8 mouse cellular contexts compared by ENCODE assay signal in genomic region chr8:119575366-119575726, GRCm38 (mm10). TPM values are rescaled to one million over a fixed set of nuclear protein-coding genes. Genes with fewer than 3 reads are reported as not detected.
DNase-seq lines count a peak whose midpoint lies in the region; ATAC-seq and TF ChIP-seq lines count a peak whose summit lies in the region.

No protein-coding gene starts in this region.

- no peak for TF ChIP-seq POLR2A in MEL (IDR thresholded peaks at IDR 0.05; ENCODE audit: control insufficient read depth in 1 of 2, insufficient read depth in 1 of 2, low read depth in 1 of 2, low read length in 2 of 2, poor library complexity in 1 of 2)

- under 1% methylated on average over 16 of the region's 16 CpGs for WGBS in heart, embryonic 16.5 days
- 3% methylated on average over 16 of the region's 16 CpGs for WGBS in hindbrain, embryonic 11.5 days
- 2% methylated on average over 15 of the region's 16 CpGs for WGBS in midbrain, embryonic 12.5 days

- no peak for ATAC-seq in heart, embryonic 16.5 days (replicated peaks; ENCODE audit: extremely low read depth, insufficient read depth, low FRiP score)
- ATAC-seq in hindbrain, embryonic 11.5 days (ENCODE audit: low FRiP score) = peak; percentile 72
- no peak; the same call in 1 of the 2 replicates for ATAC-seq in midbrain, embryonic 12.5 days (ENCODE audit: low FRiP score, low read depth)

- DNase-seq in heart, adult 11 months = no peak
- no peak for DNase-seq in MEL (ENCODE audit: low read depth, low spot score)
- DNase-seq in hindbrain, embryonic 11.5 days (ENCODE audit: low spot score) = no peak
- no peak for DNase-seq in thymus, postnatal 36 days
- no peak for DNase-seq in kidney, adult 18-20 months
- no peak for DNase-seq in adrenal gland, postnatal 36 days

- H3K27me3 ChIP-seq in heart, embryonic 16.5 days (ENCODE audit: control insufficient read depth, insufficient read depth, low read length) = 0 out of 2 replicates have a peak, but pooled peaks cover 8% of the 10 kb centered on the region
- no peaks in the 10 kb centered on the region for H3K27me3 ChIP-seq in MEL (ENCODE audit: control insufficient read depth in 1 of 2, insufficient read depth in 2 of 2, low read length in 2 of 2)
- peaks cover 4% of the 10 kb centered on the region; the same call in 1 of the 2 replicates for H3K27me3 ChIP-seq in hindbrain, embryonic 11.5 days (ENCODE audit: control insufficient read depth, insufficient read depth, low read length)
- H3K27me3 ChIP-seq in midbrain, embryonic 12.5 days = peaks cover 36% of the 10 kb centered on the region

- no peak for TF ChIP-seq CTCF in MEL (IDR thresholded peaks at IDR 0.05 in 2 of 3, conservative IDR thresholded peaks at IDR 0.05 in 1 of 3; ENCODE audit: control insufficient read depth in 1 of 3, insufficient read depth in 1 of 3, low read depth in 2 of 3, low read length in 3 of 3, poor library complexity in 1 of 3, severe bottlenecking in 1 of 3)

- TF ChIP-seq EP300 in MEL (IDR thresholded peaks at IDR 0.05; ENCODE audit: low read depth in 1 of 2, low read length in 2 of 2) = no peak

- no peak; the same call in 1 of the 2 replicates for TF ChIP-seq RAD21 in MEL (IDR thresholded peaks at IDR 0.05; ENCODE audit: low read depth, low read length)

- H3K9me3 ChIP-seq in heart, embryonic 16.5 days (replicated peaks; ENCODE audit: control insufficient read depth, low read length) = no peaks in the 10 kb centered on the region
- no peaks in the 10 kb centered on the region for H3K9me3 ChIP-seq in MEL (replicated peaks; ENCODE audit: insufficient read depth, low read length)
- no peaks in the 10 kb centered on the region for H3K9me3 ChIP-seq in hindbrain, embryonic 11.5 days (ENCODE audit: control insufficient read depth, low read length)
- no peaks in the 10 kb centered on the region for H3K9me3 ChIP-seq in midbrain, embryonic 12.5 days

- peaks cover 23% of the 10 kb centered on the region for H3K79me2 ChIP-seq in MEL (ENCODE audit: control insufficient read depth, insufficient read depth, low read length, poor library complexity)

- H3K4me1 ChIP-seq in heart, embryonic 16.5 days (ENCODE audit: control insufficient read depth, insufficient read depth, low read length) = peaks cover 9% of the 10 kb centered on the region
- peaks cover 9 to 15% of the 10 kb centered on the region in 2 experiments for H3K4me1 ChIP-seq in MEL (ENCODE audit: control insufficient read depth in 1 of 2, insufficient read depth in 2 of 2, low read length in 2 of 2)
- H3K4me1 ChIP-seq in hindbrain, embryonic 11.5 days (replicated peaks; ENCODE audit: control insufficient read depth, insufficient read depth, low read length) = no peaks in the 10 kb centered on the region; the same call in 1 of the 2 replicates
- peaks cover 20% of the 10 kb centered on the region for H3K4me1 ChIP-seq in midbrain, embryonic 12.5 days

- peak overlapping the region; percentile 71 for H3K4me3 ChIP-seq in heart, embryonic 16.5 days (ENCODE audit: low read length)
- peak overlapping the region; percentile 85 to 88 for H3K4me3 ChIP-seq in MEL (ENCODE audit: control insufficient read depth in 1 of 2, insufficient read depth in 1 of 2, low read depth in 2 of 2, low read length in 2 of 2)
- peak overlapping the region; percentile 86 for H3K4me3 ChIP-seq in hindbrain, embryonic 11.5 days (ENCODE audit: low read depth, low read length)
- H3K4me3 ChIP-seq in midbrain, embryonic 12.5 days = peak overlapping the region; percentile 86

- H3K4me2 ChIP-seq in heart, embryonic 16.5 days (ENCODE audit: low read depth, low read length) = peak overlapping the region; percentile 87
- H3K4me2 ChIP-seq in hindbrain, embryonic 11.5 days (replicated peaks; ENCODE audit: low read depth, low read length) = peak overlapping the region; percentile 79
- peak overlapping the region; percentile 93 for H3K4me2 ChIP-seq in midbrain, embryonic 12.5 days (replicated peaks)

- no peaks in the 10 kb centered on the region for H3K36me3 ChIP-seq in heart, embryonic 16.5 days (ENCODE audit: control insufficient read depth, insufficient read depth)
- H3K36me3 ChIP-seq in MEL (ENCODE audit: control insufficient read depth in 1 of 2, insufficient read depth in 2 of 2, low read length in 2 of 2) = peaks cover 0 to 8% of the 10 kb centered on the region in 2 experiments; a peak in 2 of 4 replicates
- no peaks in the 10 kb centered on the region for H3K36me3 ChIP-seq in hindbrain, embryonic 11.5 days (ENCODE audit: control insufficient read depth, insufficient read depth, low read length)
- H3K36me3 ChIP-seq in midbrain, embryonic 12.5 days = no peaks in the 10 kb centered on the region

- H3K9ac ChIP-seq in heart, embryonic 16.5 days (ENCODE audit: low read length) = peak overlapping the region; percentile 84
- peak overlapping the region; percentile 86 for H3K9ac ChIP-seq in MEL (ENCODE audit: control insufficient read depth, low read depth, low read length, poor library complexity, severe bottlenecking)
- peak overlapping the region; percentile 76; the same call in 1 of the 2 replicates for H3K9ac ChIP-seq in hindbrain, embryonic 11.5 days (ENCODE audit: low read depth, low read length)
- peak overlapping the region; percentile 78 for H3K9ac ChIP-seq in midbrain, embryonic 12.5 days (replicated peaks)

- no peak overlapping the region for H3K27ac ChIP-seq in heart, embryonic 16.5 days (ENCODE audit: low read length)
- H3K27ac ChIP-seq in MEL (ENCODE audit: control insufficient read depth, low read depth, low read length) = no peak overlapping the region
- H3K27ac ChIP-seq in hindbrain, embryonic 11.5 days (ENCODE audit: low read depth, low read length) = no peak overlapping the region
- H3K27ac ChIP-seq in midbrain, embryonic 12.5 days (replicated peaks) = peak overlapping the region; percentile 75

TF ChIP-seq in MEL, 35 proteins besides CTCF, POLR2A, EP300 and RAD21:
- peak; percentile 26; the same call in 1 of the 2 replicates for TF ChIP-seq MXI1 (IDR thresholded peaks at IDR 0.05; ENCODE audit: low read depth, low read length)
- TF ChIP-seq CHD2 (IDR thresholded peaks at IDR 0.05; ENCODE audit: low read length) = no peak

RNA-seq across cellular contexts. Expression of gene Dnaaf1, which starts 0.3 kb away (rescaled TPM):
- 0.50 and 0.71 TPM in 2 replicates for polyA plus RNA-seq in heart, embryonic 16.5 days (2015; fragmentation: Nextera tagmentation; extraction: Ambion mirVana)
- total RNA-seq in MEL (2012; rRNA removed) = 0.36 and 0.54 TPM in 2 replicates
- under 1 TPM in 1 of 2 experiments, not detected in 1; 0.19 TPM for polyA plus RNA-seq in MEL (2012; ENCODE audit: insufficient read depth in 1 of 2, insufficient read length in 2 of 2, low read depth in 1 of 2, low replicate concordance in 2 of 2, missing spikeins in 1 of 2)
- polyA plus RNA-seq in hindbrain, embryonic 11.5 days (2014; fragmentation: Nextera tagmentation; extraction: Ambion mirVana) = 0.08 and 0.28 TPM in 2 replicates
- 0.14 and 0.17 TPM in 2 replicates for polyA plus RNA-seq in midbrain, embryonic 12.5 days (2016; fragmentation: Nextera tagmentation; extraction: Ambion mirVana)
- under 1 TPM in 1 of 2 experiments, not detected in 1; 0.10 TPM for total RNA-seq in adrenal gland, postnatal 36 days (2021)

RNA-seq across cellular contexts. Expression of gene Hsdl1, which starts 0.4 kb away (rescaled TPM):
- 40.9 and 51.1 TPM in 2 replicates for polyA plus RNA-seq in heart, embryonic 16.5 days (2015; fragmentation: Nextera tagmentation; extraction: Ambion mirVana)
- total RNA-seq in MEL (2012; rRNA removed) = 32.3 and 37.1 TPM in 2 replicates
- 10 to 100 TPM; 29.4 to 46.3 TPM for polyA plus RNA-seq in MEL (2012; ENCODE audit: insufficient read depth in 1 of 2, insufficient read length in 2 of 2, low read depth in 1 of 2, low replicate concordance in 2 of 2, missing spikeins in 1 of 2)
- 76.9 and 78.7 TPM in 2 replicates for polyA plus RNA-seq in hindbrain, embryonic 11.5 days (2014; fragmentation: Nextera tagmentation; extraction: Ambion mirVana)
- polyA plus RNA-seq in midbrain, embryonic 12.5 days (2016; fragmentation: Nextera tagmentation; extraction: Ambion mirVana) = 100 and 104 TPM in 2 replicates
- 10 to 100 TPM; 22.7 to 52.4 TPM for total RNA-seq in adrenal gland, postnatal 36 days (2021)

RNA-seq across cellular contexts. Expression of gene Mbtps1, which starts 16.8 kb away (rescaled TPM):
- 68.5 and 72.4 TPM in 2 replicates for polyA plus RNA-seq in heart, embryonic 16.5 days (2015; fragmentation: Nextera tagmentation; extraction: Ambion mirVana)
- total RNA-seq in MEL (2012; rRNA removed) = 32.7 and 33.1 TPM in 2 replicates
- polyA plus RNA-seq in MEL (2012; ENCODE audit: insufficient read depth in 1 of 2, insufficient read length in 2 of 2, low read depth in 1 of 2, low replicate concordance in 2 of 2, missing spikeins in 1 of 2) = 10 to 100 TPM in 1 of 2 experiments, not detected in 1; 59.9 TPM
- polyA plus RNA-seq in hindbrain, embryonic 11.5 days (2014; fragmentation: Nextera tagmentation; extraction: Ambion mirVana) = 64.8 and 84.4 TPM in 2 replicates
- polyA plus RNA-seq in midbrain, embryonic 12.5 days (2016; fragmentation: Nextera tagmentation; extraction: Ambion mirVana) = 96.7 and 110 TPM in 2 replicates
- 100 to 1,000 TPM in 1 of 2 experiments, 10 to 100 TPM in 1; 89.2 to 106 TPM for total RNA-seq in adrenal gland, postnatal 36 days (2021)

RNA-seq across cellular contexts. Expression of gene Taf1c, which starts 29.7 kb away (rescaled TPM):
- polyA plus RNA-seq in heart, embryonic 16.5 days (2015; fragmentation: Nextera tagmentation; extraction: Ambion mirVana) = 8.5 and 9.4 TPM in 2 replicates
- 21.2 and 28.8 TPM in 2 replicates for total RNA-seq in MEL (2012; rRNA removed)
- 10 to 100 TPM in 1 of 2 experiments, not detected in 1; 32.0 TPM for polyA plus RNA-seq in MEL (2012; ENCODE audit: insufficient read depth in 1 of 2, insufficient read length in 2 of 2, low read depth in 1 of 2, low replicate concordance in 2 of 2, missing spikeins in 1 of 2)
- polyA plus RNA-seq in hindbrain, embryonic 11.5 days (2014; fragmentation: Nextera tagmentation; extraction: Ambion mirVana) = 10.1 and 11.9 TPM in 2 replicates
- 15.3 and 16.7 TPM in 2 replicates for polyA plus RNA-seq in midbrain, embryonic 12.5 days (2016; fragmentation: Nextera tagmentation; extraction: Ambion mirVana)
- total RNA-seq in adrenal gland, postnatal 36 days (2021) = 10 to 100 TPM; 11.4 to 12.5 TPM

RNA-seq across cellular contexts. Expression of gene Adad2, which starts 37.2 kb away (rescaled TPM):
- polyA plus RNA-seq in heart, embryonic 16.5 days (2015; fragmentation: Nextera tagmentation; extraction: Ambion mirVana) = 0.07 TPM in 1 of 2 replicates, not detected in the other
- total RNA-seq in MEL (2012; rRNA removed) = not detected in 2 replicates
- not detected for polyA plus RNA-seq in MEL (2012; ENCODE audit: insufficient read depth in 1 of 2, insufficient read length in 2 of 2, low read depth in 1 of 2, low replicate concordance in 2 of 2, missing spikeins in 1 of 2)
- 0.13 TPM in 1 of 2 replicates, not detected in the other for polyA plus RNA-seq in hindbrain, embryonic 11.5 days (2014; fragmentation: Nextera tagmentation; extraction: Ambion mirVana)
- polyA plus RNA-seq in midbrain, embryonic 12.5 days (2016; fragmentation: Nextera tagmentation; extraction: Ambion mirVana) = 0.15 TPM in 1 of 2 replicates, not detected in the other
- not detected for total RNA-seq in adrenal gland, postnatal 36 days (2021)
